ENCODE assay signal across 8 mouse cellular contexts in the genomic region with DNA sequence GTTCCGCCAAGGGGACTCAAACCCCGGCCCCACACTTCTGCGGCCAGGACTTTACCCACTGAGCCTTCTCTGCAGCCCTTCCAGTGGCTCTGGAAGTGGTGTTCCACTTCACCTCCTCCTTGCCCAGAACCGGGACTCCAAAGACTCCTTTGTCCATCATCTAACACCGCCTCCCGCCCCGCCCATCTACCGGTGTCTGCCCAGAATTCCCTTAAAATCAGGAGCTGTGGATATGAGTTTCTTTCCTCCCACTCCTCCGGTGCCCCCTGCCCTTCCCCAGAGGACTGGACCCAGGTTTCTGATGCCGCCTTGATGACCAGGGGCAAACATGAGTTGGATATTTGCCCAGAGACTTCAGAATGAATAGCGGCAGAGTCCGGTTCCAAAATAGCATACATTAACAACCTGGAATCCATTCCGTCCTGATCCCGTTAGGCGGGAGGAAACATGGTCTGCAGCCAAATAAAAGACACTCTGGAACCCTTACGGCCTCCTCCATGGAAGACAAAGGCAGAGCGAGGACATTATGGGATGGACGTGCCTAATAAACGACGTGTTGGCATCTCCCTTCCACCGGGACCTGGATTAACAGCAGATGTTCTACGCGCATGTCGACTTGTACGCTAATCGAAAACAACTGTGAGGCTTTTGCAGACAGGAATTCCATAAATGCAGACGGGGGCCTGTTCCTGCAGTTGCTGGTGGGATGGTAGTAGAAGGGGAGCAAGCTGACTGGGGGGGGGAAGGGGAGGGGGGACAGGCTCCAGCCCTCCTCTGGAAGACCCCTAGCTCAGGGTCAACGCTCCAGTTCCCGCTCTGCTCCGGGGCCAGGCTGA.
DNase-seq lines count a peak whose midpoint lies in the region; ATAC-seq lines count a peak whose summit lies in the region.

No protein-coding gene starts in this region.

- WGBS in heart, embryonic 13.5 days = 46% methylated on average over 30 of the region's 30 CpGs
- WGBS in hindbrain, embryonic 11.5 days = 65% methylated on average over 30 of the region's 30 CpGs
- WGBS in midbrain, embryonic 10.5 days = 76% methylated on average over 30 of the region's 30 CpGs

- peak overlapping the region; percentile 65; the same call in 1 of the 2 replicates for H3K9ac ChIP-seq in heart, embryonic 13.5 days
- H3K9ac ChIP-seq in hindbrain, embryonic 11.5 days (ENCODE audit: low read depth, low read length) = no peak overlapping the region

- peaks cover 5% of the 10 kb centered on the region; the same call in 1 of the 2 replicates for H3K36me3 ChIP-seq in heart, embryonic 13.5 days
- H3K36me3 ChIP-seq in hindbrain, embryonic 11.5 days (ENCODE audit: control insufficient read depth, insufficient read depth, low read length) = no peaks in the 10 kb centered on the region
- H3K36me3 ChIP-seq in midbrain, embryonic 10.5 days = no peaks in the 10 kb centered on the region

- H3K4me2 ChIP-seq in heart, embryonic 13.5 days = peak overlapping the region; percentile 60
- H3K4me2 ChIP-seq in hindbrain, embryonic 11.5 days (replicated peaks; ENCODE audit: low read depth, low read length) = no peak overlapping the region

- peak overlapping the region; percentile 23 for H3K4me3 ChIP-seq in heart, embryonic 13.5 days
- H3K4me3 ChIP-seq in hindbrain, embryonic 11.5 days (ENCODE audit: low read depth, low read length) = no peak overlapping the region
- no peak overlapping the region for H3K4me3 ChIP-seq in midbrain, embryonic 10.5 days

- no peaks in the 10 kb centered on the region for H3K27me3 ChIP-seq in heart, embryonic 13.5 days (replicated peaks)
- no peaks in the 10 kb centered on the region for H3K27me3 ChIP-seq in hindbrain, embryonic 11.5 days (ENCODE audit: control insufficient read depth, insufficient read depth, low read length)
- no peaks in the 10 kb centered on the region for H3K27me3 ChIP-seq in midbrain, embryonic 10.5 days (ENCODE audit: low read depth, poor library complexity, severe bottlenecking)

- DNase-seq in heart, adult 8-10 months (ENCODE audit: low spot score) = no peak
- peak; percentile 87 for DNase-seq in embryo, embryonic 11 days
- peak; percentile 43 for DNase-seq in hindbrain, embryonic 11.5 days (ENCODE audit: low spot score)
- peak; percentile 28 for DNase-seq in midbrain, embryonic 10.5 days (ENCODE audit: low spot score)
- DNase-seq in layer of hippocampus, adult 9-11 months = no peak
- no peak for DNase-seq in c-Kit-positive CD71-positive TER-119-positive erythroid progenitor cells, embryonic 14.5 days (ENCODE audit: low spot score)
- no peak for DNase-seq in layer of hippocampus, adult 18-20 months (ENCODE audit: low spot score in 2 of 2)

- H3K4me1 ChIP-seq in heart, embryonic 13.5 days = peaks cover 29% of the 10 kb centered on the region
- no peaks in the 10 kb centered on the region for H3K4me1 ChIP-seq in hindbrain, embryonic 11.5 days (replicated peaks; ENCODE audit: control insufficient read depth, insufficient read depth, low read length)
- H3K4me1 ChIP-seq in midbrain, embryonic 10.5 days = no peaks in the 10 kb centered on the region

- no peak for ATAC-seq in heart, embryonic 13.5 days (ENCODE audit: extremely low read depth, insufficient number of reproducible peaks, low FRiP score, low TSS enrichment)
- no peak for ATAC-seq in hindbrain, embryonic 11.5 days (ENCODE audit: low FRiP score)

- peak overlapping the region; percentile 57 for H3K27ac ChIP-seq in heart, embryonic 13.5 days (replicated peaks)
- H3K27ac ChIP-seq in hindbrain, embryonic 11.5 days (ENCODE audit: low read depth, low read length) = peak overlapping the region; percentile 6; the same call in 1 of the 2 replicates
- H3K27ac ChIP-seq in midbrain, embryonic 10.5 days (replicated peaks) = 0 out of 2 replicates have a peak overlapping the region, but pooled peaks have one; percentile 33

- H3K9me3 ChIP-seq in heart, embryonic 13.5 days = peaks cover 6% of the 10 kb centered on the region
- H3K9me3 ChIP-seq in hindbrain, embryonic 11.5 days (ENCODE audit: control insufficient read depth, low read length) = no peaks in the 10 kb centered on the region
- H3K9me3 ChIP-seq in midbrain, embryonic 10.5 days (replicated peaks) = peaks cover 7% of the 10 kb centered on the region

Comparison
In these comparisons a context has a peak if more than half of its experiments do, and no peak if none do; other contexts are left out.
1. H3K27ac ChIP-seq: peak in every context shown above with its lines; median percentile 57 in heart, embryonic 13.5 days; 33 in midbrain, embryonic 10.5 days; 6 in hindbrain, embryonic 11.5 days.
2. DNase-seq: peak in embryo, embryonic 11 days (single experiment), hindbrain, embryonic 11.5 days (single experiment) and midbrain, embryonic 10.5 days (single experiment); none in heart, adult 8-10 months (single experiment), layer of hippocampus, adult 9-11 months (single experiment), c-Kit-positive CD71-positive TER-119-positive erythroid progenitor cells, embryonic 14.5 days (single experiment) and layer of hippocampus, adult 18-20 months (0 of 2).